Mouse (Mus musculus) forebrain, embryonic 15.5 days (tissue): Measurements from ENCODE around the gene Disp1. TPM values are rescaled to one million over a fixed set of nuclear protein-coding genes. Genes with fewer than 3 reads are reported as not detected.
A peak's percentile ranks its signal among the peaks of the same experiment; 100 is the strongest.

Experiments
- ATAC-seq: fragments of 200-750 bp; cut with Nextera tagmentation; replicated peaks from 2 replicates; pipeline ENCODE4 v1.8.0; 2017; ENCODE audit warnings: mild to moderate bottlenecking, moderate TSS enrichment, moderate library complexity
- H3K27ac ChIP-seq: fragments of 300-500 bp; sonication (generic); replicated peaks from 2 replicates; pipeline ENCODE4 v1.5.1; 2015; ENCODE audit warnings: mild to moderate bottlenecking, inconsistent platforms
- H3K27me3 ChIP-seq: fragments of 300-500 bp; sonication (generic); 2 replicates; pipeline ENCODE4 v1.6.1; 2015; ENCODE audit warnings: inconsistent platforms
- H3K36me3 ChIP-seq: fragments of 300-500 bp; sonication (generic); 2 replicates; pipeline ENCODE4 v1.6.1; 2015; ENCODE audit warnings: mild to moderate bottlenecking, inconsistent platforms
- H3K4me1 ChIP-seq: fragments of 300-500 bp; sonication (generic); 2 replicates; pipeline ENCODE4 v1.6.1; 2015; ENCODE audit warnings: inconsistent platforms
- H3K4me2 ChIP-seq: fragments of 300-500 bp; sonication (generic); replicated peaks from 2 replicates; pipeline ENCODE4 v1.6.1; 2015; ENCODE audit warnings: mild to moderate bottlenecking, inconsistent platforms
- H3K4me3 ChIP-seq: fragments of 300-500 bp; sonication (generic); 2 replicates; pipeline ENCODE4 v1.5.1; 2015; ENCODE audit warnings: mild to moderate bottlenecking, inconsistent platforms
- H3K9ac ChIP-seq: fragments of 300-500 bp; sonication (generic); replicated peaks from 2 replicates; pipeline ENCODE4 v1.6.1; 2015; ENCODE audit warnings: mild to moderate bottlenecking, inconsistent platforms
- H3K9me3 ChIP-seq: fragments of 300-500 bp; sonication (generic); 2 replicates; pipeline ENCODE4 v1.6.1; 2016; ENCODE audit warnings: inconsistent platforms
- WGBS: fragments of 180-500 bp; shearing (Covaris S2); methylation state at CpG from one replicate; pipeline ENCODE4 v1.1.7; 2015; ENCODE audit warnings: mixed read lengths; 5-methylcytosine and 5-hydroxymethylcytosine counted together
- polyA plus RNA-seq: library from polyadenylated mRNA; unstranded; fragments of >200 nt; fragmentation: Nextera tagmentation; extraction: Ambion mirVana; gene quantifications from 2 replicates; pipeline ENCODE4 v1.2.1, GENCODE M21; 2015

The Disp1 gene
- polyA plus RNA-seq, 1 experiment from 2014 or later: 5.9 TPM

GRCm38 (mm10) chr1:183141329-183141728 is 80.0 kb downstream of the Disp1 start:
- no peaks in the 10 kb centered on the region for H3K27me3 ChIP-seq
- no peak overlapping the region for H3K9ac ChIP-seq
- no peaks in the 10 kb centered on the region for H3K36me3 ChIP-seq
- peaks cover 15% of the 10 kb centered on the region for H3K4me1 ChIP-seq
- no peak overlapping the region for H3K4me2 ChIP-seq
- H3K9me3 ChIP-seq: no peaks in the 10 kb centered on the region
- H3K27ac ChIP-seq: no peak overlapping the region
- no peak overlapping the region for H3K4me3 ChIP-seq
- WGBS: 42% methylated on average over 2 of the region's 2 CpGs
- ATAC-seq: no peak

- H3K4me3 ChIP-seq: no peak overlapping the region
- peaks cover 15% of the 10 kb centered on the region for H3K4me1 ChIP-seq
- no peak overlapping the region for H3K4me2 ChIP-seq
- no peaks in the 10 kb centered on the region for H3K36me3 ChIP-seq
- no peak overlapping the region for H3K27ac ChIP-seq
- 37% methylated on average over 12 of the region's 12 CpGs for WGBS
- H3K9me3 ChIP-seq: no peaks in the 10 kb centered on the region
- ATAC-seq: peak; percentile 38; the same call in 1 of the 2 replicates
- H3K9ac ChIP-seq: no peak overlapping the region
- no peaks in the 10 kb centered on the region for H3K27me3 ChIP-seq
Measured at GRCm38 (mm10) chr1:183140511-183141268, 80.6 kb downstream of the Disp1 start.

GRCm38 (mm10) chr1:183138088-183138487 is 83.2 kb downstream of the Disp1 start:
- 55% methylated on average over 4 of the region's 4 CpGs for WGBS
- no peak for ATAC-seq
- no peaks in the 10 kb centered on the region for H3K9me3 ChIP-seq

GRCm38 (mm10) chr1:183134427-183134826 is 86.9 kb downstream of the Disp1 start:
- peaks cover 7% of the 10 kb centered on the region; the same call in 1 of the 2 replicates for H3K4me1 ChIP-seq
- no peak overlapping the region for H3K4me3 ChIP-seq
- no peaks in the 10 kb centered on the region for H3K27me3 ChIP-seq
- no peak overlapping the region for H3K9ac ChIP-seq
- 92% methylated on average over 4 of the region's 4 CpGs for WGBS
- no peak overlapping the region for H3K4me2 ChIP-seq
- H3K9me3 ChIP-seq: no peaks in the 10 kb centered on the region
- no peak for ATAC-seq
- H3K36me3 ChIP-seq: no peaks in the 10 kb centered on the region
- no peak overlapping the region for H3K27ac ChIP-seq

More at GRCm38 (mm10) chr1:183138088-183138487, 83.2 kb downstream of the Disp1 start:
- Histone ChIP-seq H3K9ac (no peak overlapping the region), H3K4me1 (peaks cover 9% of the 10 kb centered on the region), H3K4me3 (no peak overlapping the region), H3K4me2 (no peak overlapping the region), H3K27ac (no peak overlapping the region), H3K36me3 (no peaks in the 10 kb centered on the region), H3K27me3 (no peaks in the 10 kb centered on the region)

- H3K4me1 ChIP-seq: peaks cover 7% of the 10 kb centered on the region; the same call in 1 of the 2 replicates
- no peak for ATAC-seq
- H3K27ac ChIP-seq: no peak overlapping the region
- H3K4me3 ChIP-seq: no peak overlapping the region
- H3K9ac ChIP-seq: no peak overlapping the region
- no peaks in the 10 kb centered on the region for H3K9me3 ChIP-seq
- H3K4me2 ChIP-seq: no peak overlapping the region
- no peaks in the 10 kb centered on the region for H3K36me3 ChIP-seq
- no peaks in the 10 kb centered on the region for H3K27me3 ChIP-seq
- 58% methylated on average over 3 of the region's 3 CpGs for WGBS
Measured at GRCm38 (mm10) chr1:183133440-183133839, 87.9 kb downstream of the Disp1 start.

- WGBS: 84% methylated on average over 4 of the region's 4 CpGs
- peaks cover 7% of the 10 kb centered on the region; the same call in 1 of the 2 replicates for H3K4me1 ChIP-seq
- no peaks in the 10 kb centered on the region for H3K9me3 ChIP-seq
- no peak overlapping the region for H3K9ac ChIP-seq
- no peak overlapping the region for H3K27ac ChIP-seq
- H3K4me3 ChIP-seq: no peak overlapping the region
- ATAC-seq: no peak
- no peaks in the 10 kb centered on the region for H3K27me3 ChIP-seq
- no peak overlapping the region for H3K4me2 ChIP-seq
- H3K36me3 ChIP-seq: no peaks in the 10 kb centered on the region
Measured at GRCm38 (mm10) chr1:183127246-183127645, 94.1 kb downstream of the Disp1 start.

- Histone ChIP-seq H3K27ac (no peak overlapping the region), H3K4me3 (no peak overlapping the region), H3K4me2 (no peak overlapping the region), H3K4me1 (peaks cover 5% of the 10 kb centered on the region), H3K36me3 (no peaks in the 10 kb centered on the region), H3K27me3 (no peaks in the 10 kb centered on the region), H3K9me3 (no peaks in the 10 kb centered on the region), H3K9ac (no peak overlapping the region)
- WGBS: 47% methylated on average over 3 of the region's 3 CpGs
- no peak for ATAC-seq
Measured at GRCm38 (mm10) chr1:183123725-183124124, 97.6 kb downstream of the Disp1 start.

- WGBS: 90% methylated on average over 12 of the region's 12 CpGs
- no peak overlapping the region for H3K4me3 ChIP-seq
- no peaks in the 10 kb centered on the region for H3K27me3 ChIP-seq
- no peak overlapping the region for H3K27ac ChIP-seq
- H3K9me3 ChIP-seq: no peaks in the 10 kb centered on the region
- peaks cover 20% of the 10 kb centered on the region for H3K4me1 ChIP-seq
- no peak overlapping the region for H3K9ac ChIP-seq
- no peaks in the 10 kb centered on the region for H3K36me3 ChIP-seq
- H3K4me2 ChIP-seq: no peak overlapping the region
- ATAC-seq: no peak
Measured at GRCm38 (mm10) chr1:183120341-183120923, 100.9 kb downstream of the Disp1 start.

- H3K4me3 ChIP-seq: no peak overlapping the region
- ATAC-seq: peak; percentile 61
- H3K9ac ChIP-seq: no peak overlapping the region
- H3K4me1 ChIP-seq: peaks cover 25% of the 10 kb centered on the region
- H3K36me3 ChIP-seq: no peaks in the 10 kb centered on the region
- H3K27me3 ChIP-seq: no peaks in the 10 kb centered on the region
- no peak overlapping the region; the same call in 1 of the 2 replicates for H3K4me2 ChIP-seq
- H3K9me3 ChIP-seq: no peaks in the 10 kb centered on the region
- peak overlapping the region; percentile 25; the same call in 1 of the 2 replicates for H3K27ac ChIP-seq
- 34% methylated on average over 21 of the region's 21 CpGs for WGBS
Measured at GRCm38 (mm10) chr1:183117827-183118825, 103.2 kb downstream of the Disp1 start.

GRCm38 (mm10) chr1:183116946-183117826 is 104.1 kb downstream of the Disp1 start:
- Histone ChIP-seq H3K9me3 (no peaks in the 10 kb centered on the region), H3K4me2 (no peak overlapping the region), H3K36me3 (no peaks in the 10 kb centered on the region), H3K4me3 (no peak overlapping the region), H3K4me1 (peaks cover 25% of the 10 kb centered on the region), H3K27me3 (no peaks in the 10 kb centered on the region), H3K27ac (no peak overlapping the region), H3K9ac (no peak overlapping the region)
- 82% methylated on average over 15 of the region's 15 CpGs for WGBS
- no peak for ATAC-seq

GRCm38 (mm10) chr1:183116441-183116840 is 104.9 kb downstream of the Disp1 start:
- Histone ChIP-seq H3K4me1 (peaks cover 25% of the 10 kb centered on the region), H3K27me3 (no peaks in the 10 kb centered on the region), H3K4me3 (no peak overlapping the region), H3K9me3 (no peaks in the 10 kb centered on the region), H3K27ac (no peak overlapping the region), H3K4me2 (no peak overlapping the region), H3K36me3 (no peaks in the 10 kb centered on the region), H3K9ac (no peak overlapping the region)
- no peak for ATAC-seq
- 77% methylated on average over 10 of the region's 10 CpGs for WGBS
